31 mouse cellular contexts compared by ENCODE assay signal in the genomic region with DNA sequence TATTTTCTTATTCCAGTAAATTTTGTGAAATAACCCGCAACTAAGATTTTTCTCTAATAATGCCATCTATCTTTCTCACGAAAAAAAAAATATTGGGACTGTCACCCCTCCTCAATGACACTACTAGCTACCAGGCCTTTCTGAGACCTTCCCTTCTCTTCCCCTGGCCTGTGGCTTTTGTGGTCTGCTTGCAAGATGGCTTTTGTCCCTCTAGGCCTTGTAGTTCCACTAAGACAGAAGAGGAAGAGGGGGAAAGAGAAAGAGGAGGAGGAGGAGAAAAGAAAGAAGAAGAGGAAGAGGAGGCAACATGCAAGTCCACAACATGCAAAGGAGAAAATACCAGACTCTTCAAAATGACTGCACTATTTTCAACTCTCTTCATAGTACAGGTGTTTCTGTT.
"Had no signal": no experiment of that assay in that cellular context is flagged by ENCODE, and none has a peak within 500 bp of the region (broad histone marks: within the 10 kb centered on the region; RNA-seq: fewer than 3 reads in every experiment).

No protein-coding gene starts in this region.

- H3K36me3 ChIP-seq: limb, embryonic 10.5 days; limb, embryonic 12.5 days; limb, embryonic 13.5 days; limb, embryonic 15.5 days; liver, embryonic 12.5 days; liver, embryonic 13.5 days; liver, embryonic 15.5 days; lung, embryonic 15.5 days; midbrain, embryonic 10.5 days; midbrain, embryonic 12.5 days; midbrain, embryonic 13.5 days; midbrain, embryonic 15.5 days had no signal

- H3K4me1 ChIP-seq: limb, embryonic 10.5 days; limb, embryonic 12.5 days; limb, embryonic 15.5 days; liver, embryonic 12.5 days; liver, embryonic 13.5 days; liver, embryonic 15.5 days; lung, embryonic 15.5 days; megakaryocyte, embryonic 14.5 days; midbrain, embryonic 12.5 days; midbrain, embryonic 13.5 days; midbrain, embryonic 15.5 days had no signal

- H3K27ac ChIP-seq: limb, embryonic 10.5 days; limb, embryonic 12.5 days; limb, embryonic 13.5 days; limb, embryonic 15.5 days; liver, embryonic 12.5 days; liver, embryonic 13.5 days; liver, embryonic 14.5 days; liver, embryonic 15.5 days; lung, embryonic 15.5 days; macrophage; midbrain, embryonic 10.5 days; midbrain, embryonic 12.5 days; midbrain, embryonic 13.5 days; midbrain, embryonic 15.5 days had no signal

- H3K27me3 ChIP-seq: liver, embryonic 12.5 days; liver, embryonic 13.5 days; liver, embryonic 15.5 days; lung, embryonic 15.5 days; megakaryocyte, embryonic 14.5 days; midbrain, embryonic 12.5 days; midbrain, embryonic 13.5 days; midbrain, embryonic 15.5 days had no signal

- H3K4me3 ChIP-seq: limb, embryonic 10.5 days; limb, embryonic 12.5 days; limb, embryonic 13.5 days; limb, embryonic 15.5 days; liver, embryonic 12.5 days; liver, embryonic 13.5 days; liver, embryonic 15.5 days; lung, embryonic 15.5 days; megakaryocyte, embryonic 14.5 days; midbrain, embryonic 10.5 days; midbrain, embryonic 12.5 days; midbrain, embryonic 13.5 days; midbrain, embryonic 15.5 days; myocyte had no signal

- H3K9me3 ChIP-seq: limb, embryonic 10.5 days; limb, embryonic 12.5 days; limb, embryonic 13.5 days; limb, embryonic 15.5 days; liver, embryonic 12.5 days; liver, embryonic 13.5 days; liver, embryonic 15.5 days; lung, embryonic 15.5 days; midbrain, embryonic 10.5 days; midbrain, embryonic 12.5 days; midbrain, embryonic 13.5 days; midbrain, embryonic 15.5 days had no signal

- H3K4me2 ChIP-seq: limb, embryonic 12.5 days; limb, embryonic 13.5 days; limb, embryonic 15.5 days; liver, embryonic 11.5 days; liver, embryonic 12.5 days; liver, embryonic 13.5 days; liver, embryonic 15.5 days; lung, embryonic 14.5 days; lung, embryonic 15.5 days; midbrain, embryonic 11.5 days; midbrain, embryonic 12.5 days; midbrain, embryonic 13.5 days; midbrain, embryonic 15.5 days had no signal

- ATAC-seq: liver, postnatal 0 days; lung, postnatal 0 days; midbrain, embryonic 13.5 days; midbrain, embryonic 15.5 days; midbrain, embryonic 16.5 days had no signal

- DNase-seq: left cerebral cortex, postnatal 4 days; liver; liver, embryonic 13.5 days; liver, postnatal 0 days; lung, adult 18-20 months; lung, adult 2 months; lung, embryonic 14.5 days; lung, postnatal 10 days; lung, postnatal 14 days; lung, postnatal 36 days; lung, postnatal 4 days; midbrain, embryonic 14.5 days had no signal

- H3K9ac ChIP-seq: limb, embryonic 12.5 days; limb, embryonic 13.5 days; limb, embryonic 15.5 days; liver, embryonic 12.5 days; liver, embryonic 13.5 days; liver, embryonic 14.5 days; liver, embryonic 15.5 days; liver, postnatal 0 days; lung, embryonic 14.5 days; lung, embryonic 15.5 days; midbrain, embryonic 12.5 days; midbrain, embryonic 13.5 days; midbrain, embryonic 15.5 days had no signal
